Mouse (Mus musculus) liver, adult 2 months (tissue): ENCODE results near the gene Shisa5. TPM values are rescaled to one million over a fixed set of nuclear protein-coding genes. Genes with fewer than 3 reads are reported as not detected.

Experiments used
- DNase-seq: peaks from one replicate; pipeline ENCODE4 v3.0.0-alpha.2; 2011; ENCODE audit warnings: low read depth, low spot score; ENCODE audit errors: extremely low read depth
- H3K27ac ChIP-seq: fragments of 200-500 bp; replicated peaks from 2 replicates; pipeline ENCODE4 v1.5.1; 2012; ENCODE audit warnings: low read depth, mild to moderate bottlenecking, control low read depth, inconsistent platforms, low read length; ENCODE audit not compliant: insufficient read depth
- H3K27me3 ChIP-seq: fragments of 200-500 bp; 2 replicates; pipeline ENCODE4 v1.6.1; 2012; ENCODE audit warnings: mild to moderate bottlenecking, moderate library complexity, low read length, inconsistent platforms; ENCODE audit not compliant: control insufficient read depth, insufficient read depth
- H3K36me3 ChIP-seq: fragments of 200-500 bp; 2 replicates; pipeline ENCODE4 v1.6.1; 2012; ENCODE audit warnings: low read length, inconsistent platforms; ENCODE audit not compliant: control insufficient read depth, insufficient read depth
- H3K4me1 ChIP-seq: fragments of 200-500 bp; 2 replicates; pipeline ENCODE4 v1.6.1; 2011; ENCODE audit warnings: low read length; ENCODE audit not compliant: control insufficient read depth, insufficient read depth
- H3K4me3 ChIP-seq: fragments of 200-500 bp; 2 replicates; pipeline ENCODE4 v1.5.1; 2011; ENCODE audit warnings: low read depth, mild to moderate bottlenecking, control low read depth, low read length, moderate library complexity; ENCODE audit not compliant: insufficient read depth
- H3K79me2 ChIP-seq: fragments of 200-500 bp; 2 replicates; pipeline ENCODE4 v1.6.1; 2012; ENCODE audit warnings: inconsistent platforms, mild to moderate bottlenecking, low read length, moderate library complexity; ENCODE audit not compliant: control insufficient read depth, insufficient read depth
- H3K9ac ChIP-seq: fragments of 200-500 bp; 2 replicates; pipeline ENCODE4 v1.6.1; 2012; ENCODE audit warnings: low read depth, mild to moderate bottlenecking, control low read depth, inconsistent platforms, low read length
- CTCF ChIP-seq: fragments of 200-500 bp; IDR thresholded peaks from 2 replicates; pipeline ENCODE4 v1.5.1; 2011; ENCODE audit warnings: low read depth, low read length, control low read depth
- POLR2A ChIP-seq: fragments of 200-500 bp; IDR thresholded peaks from 2 replicates; pipeline ENCODE4 v1.6.1; 2011; ENCODE audit warnings: low read length, control low read depth; ENCODE audit not compliant: insufficient read depth; ENCODE audit errors: extremely low read depth
- WGBS: fragments of 180-500 bp; shearing (Covaris S2); methylation state at CpG from one replicate; pipeline ENCODE4 v1.1.7; 2018; 5-methylcytosine and 5-hydroxymethylcytosine counted together
- polyA plus RNA-seq: library from polyadenylated mRNA; depleted of rRNA; stranded (reverse); fragments of >200 nt; gene quantifications from 2 replicates; pipeline ENCODE4 v1.2.3, GENCODE M21; 2012
- total RNA-seq: library from RNA; depleted of rRNA; stranded (reverse); fragments of >200 nt; gene quantifications from 2 replicates; pipeline ENCODE4 v1.2.3, GENCODE M21; 2014

Gene Shisa5
- total and polyA plus RNA-seq, 2 experiments, result 23.8 to 205 TPM

- no peaks in the 10 kb centered on the region for H3K27me3 ChIP-seq
- no peak overlapping the region for H3K4me3 ChIP-seq
- no peaks in the 10 kb centered on the region for H3K36me3 ChIP-seq
- DNase-seq, result no peak
- TF ChIP-seq CTCF (no peak), POLR2A (no peak)
- no peak overlapping the region for H3K9ac ChIP-seq
- 89% methylated on average over 3 of the region's 3 CpGs for WGBS
- peaks cover 7% of the 10 kb centered on the region for H3K4me1 ChIP-seq
- H3K79me2 ChIP-seq, result peaks cover 7% of the 10 kb centered on the region; the same call in 1 of the 2 replicates
- H3K27ac ChIP-seq, result no peak overlapping the region
These were observed 15.0 kb downstream of the Shisa5 start for GRCm38 (mm10) chr9:109053366-109053765.

GRCm38 (mm10) chr9:109053851-109054250 lies 15.5 kb downstream of the Shisa5 start:
- 87% methylated on average over 6 of the region's 6 CpGs for WGBS
- Histone ChIP-seq H3K79me2 (peaks cover 11% of the 10 kb centered on the region; the same call in 1 of the 2 replicates), H3K27ac (no peak overlapping the region), H3K27me3 (no peaks in the 10 kb centered on the region), H3K9ac (no peak overlapping the region), H3K36me3 (no peaks in the 10 kb centered on the region), H3K4me3 (no peak overlapping the region), H3K4me1 (peaks cover 11% of the 10 kb centered on the region)
- no peak for DNase-seq
- TF ChIP-seq CTCF (no peak), POLR2A (no peak)

- TF ChIP-seq POLR2A (no peak), CTCF (no peak)
- peak; percentile 90 for DNase-seq
- WGBS, result 3% methylated on average over 7 of the region's 7 CpGs
- Histone ChIP-seq H3K4me3 (peak overlapping the region; percentile 49), H3K79me2 (peaks cover 11% of the 10 kb centered on the region; the same call in 1 of the 2 replicates), H3K27me3 (no peaks in the 10 kb centered on the region), H3K9ac (peak overlapping the region; percentile 58; the same call in 1 of the 2 replicates), H3K36me3 (no peaks in the 10 kb centered on the region), H3K27ac (peak overlapping the region; percentile 63), H3K4me1 (peaks cover 12% of the 10 kb centered on the region)
These were observed 16.3 kb downstream of the Shisa5 start for GRCm38 (mm10) chr9:109054712-109055111.

- 93% methylated on average over 12 of the region's 12 CpGs for WGBS
- Histone ChIP-seq H3K27ac (peak overlapping the region; percentile 63), H3K79me2 (peaks cover 11% of the 10 kb centered on the region; the same call in 1 of the 2 replicates), H3K4me1 (peaks cover 12% of the 10 kb centered on the region), H3K27me3 (no peaks in the 10 kb centered on the region), H3K36me3 (no peaks in the 10 kb centered on the region), H3K4me3 (peak overlapping the region; percentile 49), H3K9ac (peak overlapping the region; percentile 58)
- TF ChIP-seq POLR2A (no peak), CTCF (no peak)
- no peak for DNase-seq
These were observed 17.1 kb downstream of the Shisa5 start for GRCm38 (mm10) chr9:109055271-109056030.

- DNase-seq, result no peak
- peaks cover 12% of the 10 kb centered on the region for H3K4me1 ChIP-seq
- peak overlapping the region; percentile 1; the same call in 1 of the 2 replicates for H3K9ac ChIP-seq
- no peak overlapping the region for H3K4me3 ChIP-seq
- H3K27me3 ChIP-seq, result no peaks in the 10 kb centered on the region
- 92% methylated on average over 17 of the region's 17 CpGs for WGBS
- peaks cover 11% of the 10 kb centered on the region; the same call in 1 of the 2 replicates for H3K79me2 ChIP-seq
- no peaks in the 10 kb centered on the region for H3K36me3 ChIP-seq
- H3K27ac ChIP-seq, result no peak overlapping the region
- TF ChIP-seq POLR2A (no peak), CTCF (no peak)
These were observed 17.8 kb downstream of the Shisa5 start for GRCm38 (mm10) chr9:109056081-109056690.
